Mouse (Mus musculus) adrenal gland, postnatal 14 days (tissue): ENCODE results near the gene Nbeal2. TPM values are rescaled to one million over a fixed set of nuclear protein-coding genes. Genes with fewer than 3 reads are reported as not detected.
"Not testable (repeated sequence)": the region's sequence is repeated elsewhere in the genome, so short reads cannot be mapped to it uniquely, and the experiment has no call there.

Experiments used
- DNase-seq: peaks from one replicate; pipeline ENCODE4 v3.0.0; 2021; ENCODE audit warnings: mixed read lengths
- long read RNA-seq, 2 experiments: library from polyadenylated mRNA; stranded (forward); transcript quantifications; one replicate each; pipeline ENCODE4 v2.0.0; 2021
- total RNA-seq: library from RNA; stranded (reverse); gene quantifications from 2 replicates; pipeline ENCODE4 v1.2.3, GENCODE M21; 2021

The Nbeal2 gene
- total RNA-seq: 9.1 and 15.4 TPM in 2 replicates
- long read RNA-seq, experiment 1, partial matches to known transcripts: 1 of 1 reads
- long read RNA-seq, experiment 1, other reads (novel, unspliced or antisense): 0 of 1 reads
- long read RNA-seq, experiment 2, partial matches to known transcripts: 1 of 3 reads
- long read RNA-seq, experiment 2, other reads (novel, unspliced or antisense): 2 of 3 reads

DNA sequence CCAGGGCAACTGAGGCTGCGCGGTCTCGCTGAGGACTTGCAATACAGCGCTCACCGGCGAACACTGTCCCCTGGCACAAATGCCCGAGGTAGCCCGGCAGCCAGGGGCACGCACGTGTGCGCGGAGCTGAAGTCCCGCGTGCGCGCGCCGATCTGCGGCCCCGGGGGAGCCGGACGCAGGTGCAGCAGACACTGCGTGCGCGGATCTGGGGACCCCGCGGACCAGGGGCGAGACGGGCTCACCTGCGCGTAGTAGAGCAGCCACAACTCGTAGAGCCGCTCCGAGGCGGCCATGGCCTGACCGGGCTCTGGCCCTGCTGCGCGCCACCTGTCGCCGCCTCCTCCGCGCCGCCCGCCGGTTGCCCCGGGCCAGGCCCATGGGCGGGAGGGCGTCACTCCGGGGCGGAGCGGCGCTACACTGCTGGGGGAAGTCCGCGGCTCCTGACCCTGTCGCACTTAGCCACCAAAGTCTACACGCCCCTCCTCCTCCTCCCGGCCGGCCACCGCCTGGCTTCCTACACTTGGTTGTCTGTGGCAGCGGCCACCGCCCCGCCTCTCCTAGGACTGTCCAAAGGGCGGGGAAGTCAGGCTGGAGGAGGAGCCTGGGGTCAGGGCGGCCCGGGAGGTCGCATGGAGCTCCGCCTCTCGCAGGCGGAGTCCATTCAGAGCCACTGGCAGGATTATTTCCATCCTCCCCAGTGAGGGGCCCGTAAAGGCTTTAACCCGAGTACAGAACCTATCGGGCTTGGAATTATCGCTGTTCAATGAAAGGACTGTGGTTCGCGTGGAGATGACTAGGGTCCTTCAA is at the start of gene Nbeal2:
Gene Nbeal2, minus strand, starts transcription at position 507 of the 807 bp plus-strand sequence.
- DNase-seq: peak; percentile 97

DNA sequence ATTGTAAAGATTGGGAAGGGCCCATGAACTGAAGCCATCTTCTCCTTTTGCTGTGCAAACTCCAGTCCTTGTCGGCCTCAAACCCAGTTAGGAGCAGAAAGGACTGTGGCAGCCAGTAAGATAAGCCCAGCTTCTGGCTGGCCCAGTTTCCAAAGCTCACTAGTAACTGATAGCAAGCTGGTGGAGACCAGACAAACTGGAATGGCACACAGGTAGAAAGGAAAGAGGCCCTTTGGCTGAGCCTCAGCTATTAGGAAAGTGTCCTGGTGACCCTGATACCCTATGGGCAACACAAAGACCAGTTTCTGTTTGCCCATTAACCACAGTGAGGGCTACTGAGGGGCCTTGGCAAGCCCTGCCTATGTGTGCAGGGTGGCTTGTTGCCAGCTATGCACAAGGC is 48.9 kb upstream of the Nbeal2 start:
- peak; percentile 56 for DNase-seq

DNA sequence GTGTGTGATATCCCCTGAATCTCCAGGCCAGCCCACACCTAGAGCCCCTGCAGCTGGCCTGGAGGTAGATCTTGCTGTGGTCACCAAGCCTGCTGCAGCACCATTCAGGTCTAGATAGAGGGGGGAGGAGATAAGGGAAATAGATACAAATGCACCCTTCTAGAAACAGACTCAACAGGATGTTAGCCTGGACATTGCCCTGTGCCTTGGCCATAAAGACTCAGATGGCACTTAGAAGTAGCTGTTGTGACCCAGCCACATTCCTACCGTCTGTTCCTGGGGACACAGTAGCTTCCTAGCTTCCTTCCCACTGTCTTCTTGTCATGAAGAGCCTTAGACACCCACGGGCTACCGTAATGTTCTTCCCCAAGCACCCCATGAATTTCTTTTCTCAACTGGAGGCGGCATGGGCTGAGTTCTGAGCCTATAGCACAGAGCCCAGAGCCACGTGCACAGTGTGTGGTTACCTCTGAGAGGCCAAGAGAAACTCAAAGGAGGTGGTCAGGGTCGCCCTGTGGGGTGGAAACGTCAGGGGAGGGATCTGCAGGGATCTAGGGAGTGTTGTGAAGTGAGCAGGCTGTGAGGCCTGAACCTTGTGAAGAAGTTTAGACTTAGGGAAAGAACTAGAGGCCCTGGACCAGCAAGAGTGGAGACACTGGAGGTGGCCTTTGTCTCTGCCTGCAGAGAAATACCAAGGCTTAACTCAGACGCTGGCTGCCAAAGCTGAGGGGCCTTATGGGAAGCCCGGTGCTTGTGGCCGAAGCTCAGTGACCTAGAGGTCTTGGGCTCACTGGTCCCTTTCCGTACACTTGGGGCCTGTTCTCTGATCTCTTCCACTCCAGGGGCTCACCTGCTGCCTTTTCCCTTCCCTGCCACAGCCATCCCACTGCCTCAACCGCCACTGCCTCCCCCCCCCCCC is 47.4 kb upstream of the Nbeal2 start:
- DNase-seq: no peak

DNA sequence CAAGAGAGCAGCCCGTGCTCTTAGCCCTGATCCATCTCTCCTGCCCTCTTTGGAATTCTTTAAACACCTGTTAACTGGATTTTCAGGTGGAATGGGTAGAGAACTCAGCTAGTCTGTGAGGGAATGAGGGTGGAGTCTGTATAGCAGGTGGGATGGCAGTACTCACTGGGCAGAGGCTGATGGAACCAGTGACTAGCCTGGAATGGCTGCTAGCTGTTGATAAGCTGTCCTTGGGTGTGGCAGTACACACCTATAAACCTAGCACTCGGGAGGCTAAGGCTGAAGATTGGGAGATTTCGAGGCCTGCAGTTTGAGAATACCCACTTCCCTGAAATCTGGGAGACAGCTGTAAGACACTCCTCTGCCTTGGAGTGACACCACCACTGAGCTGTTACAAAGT is 45.6 kb upstream of the Nbeal2 start:
- DNase-seq: no peak

DNA sequence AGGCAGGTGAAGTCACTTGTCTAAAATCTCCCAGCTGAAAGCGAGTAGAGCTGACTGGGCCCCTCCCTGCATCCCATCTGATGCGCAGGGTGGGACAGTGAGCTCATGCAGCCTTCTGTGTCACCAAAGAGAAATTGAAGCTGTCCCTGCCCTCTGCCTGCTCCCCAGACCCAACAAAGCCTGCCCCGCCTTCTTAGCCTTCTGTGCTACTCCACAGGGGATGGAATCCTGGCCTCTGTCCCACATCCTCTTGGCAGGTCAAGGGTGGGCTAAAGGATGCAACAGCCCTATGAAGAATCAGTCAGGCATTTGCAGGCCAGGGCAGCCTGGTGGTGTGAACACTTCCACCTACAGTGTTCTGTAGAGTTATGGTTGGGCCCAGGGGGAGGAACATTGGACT is 43.5 kb upstream of the Nbeal2 start:
- peak; percentile 49 for DNase-seq

DNA sequence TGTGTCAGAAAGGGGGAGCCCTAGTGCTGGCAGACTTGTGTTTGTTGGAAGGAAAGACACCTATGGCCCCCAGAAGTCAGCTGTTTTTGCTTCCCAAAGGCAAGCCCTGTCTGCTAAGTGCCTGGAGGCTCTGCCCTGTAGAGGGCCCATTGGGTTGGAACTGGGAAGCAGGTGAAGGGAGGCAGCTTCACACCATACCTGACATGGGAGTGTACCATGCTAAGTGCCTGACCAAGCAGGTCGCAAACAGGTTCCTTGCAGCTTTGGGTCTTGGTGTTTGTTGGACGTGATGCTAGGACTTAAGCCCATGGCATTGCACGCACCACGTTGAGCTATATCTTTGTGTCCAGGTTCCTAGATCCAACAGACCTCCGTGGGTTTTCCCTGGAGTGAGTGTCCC is 42.5 kb upstream of the Nbeal2 start:
- no peak for DNase-seq

DNA sequence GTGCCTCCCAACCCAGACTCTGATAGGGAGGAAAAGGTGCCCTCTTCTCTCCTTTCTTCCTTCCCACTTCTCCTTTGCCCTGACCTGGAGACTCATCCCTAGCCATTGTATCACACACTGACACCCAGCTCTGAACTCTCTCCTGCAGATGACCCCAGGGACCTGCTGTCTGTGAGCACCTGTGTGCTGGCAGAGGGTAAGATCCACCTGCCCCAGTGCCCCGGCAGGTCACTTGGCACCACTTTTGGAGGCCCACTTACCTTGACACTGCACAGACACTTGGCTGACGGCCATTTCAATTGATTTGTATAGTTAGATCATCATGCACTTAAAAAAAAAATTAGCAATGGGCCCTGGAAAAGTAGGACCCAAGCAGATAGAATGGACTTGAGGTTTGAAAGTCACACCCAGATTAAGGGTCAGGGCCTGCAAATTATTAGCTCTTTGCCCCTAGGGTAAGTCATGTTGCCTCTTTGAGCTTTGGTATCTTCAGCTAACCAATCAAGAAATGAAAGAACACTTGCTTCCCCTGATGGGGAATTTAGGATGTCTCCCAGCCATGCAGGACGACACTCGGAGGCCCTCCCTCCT is 41.3 kb upstream of the Nbeal2 start:
- no peak for DNase-seq

DNA sequence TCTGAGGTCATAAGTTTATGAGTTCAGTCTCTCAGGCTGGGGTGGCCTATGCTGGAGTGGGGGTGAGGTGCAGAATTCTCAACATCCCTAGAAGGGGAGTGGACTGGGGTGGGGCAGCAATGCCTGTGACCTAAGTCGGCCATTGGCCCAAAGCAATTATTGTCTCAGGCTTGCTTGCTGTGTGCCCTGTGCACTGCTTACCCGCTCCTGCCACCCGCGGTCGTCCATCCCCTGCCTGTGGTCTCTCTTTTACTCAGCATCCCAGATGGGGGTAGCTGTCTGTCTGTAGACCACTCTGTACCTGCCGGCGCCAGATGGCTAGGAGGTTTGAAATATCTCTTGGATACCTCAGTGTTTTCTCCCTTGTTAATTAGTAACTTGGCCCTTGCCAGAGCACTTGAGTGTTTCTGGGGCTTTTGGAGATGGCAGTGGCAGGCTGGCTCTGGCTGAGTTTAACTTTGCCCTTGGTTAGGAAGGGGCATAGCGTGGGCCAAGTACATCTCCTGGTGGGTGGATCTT is 35.4 kb upstream of the Nbeal2 start:
- DNase-seq: no peak

DNA sequence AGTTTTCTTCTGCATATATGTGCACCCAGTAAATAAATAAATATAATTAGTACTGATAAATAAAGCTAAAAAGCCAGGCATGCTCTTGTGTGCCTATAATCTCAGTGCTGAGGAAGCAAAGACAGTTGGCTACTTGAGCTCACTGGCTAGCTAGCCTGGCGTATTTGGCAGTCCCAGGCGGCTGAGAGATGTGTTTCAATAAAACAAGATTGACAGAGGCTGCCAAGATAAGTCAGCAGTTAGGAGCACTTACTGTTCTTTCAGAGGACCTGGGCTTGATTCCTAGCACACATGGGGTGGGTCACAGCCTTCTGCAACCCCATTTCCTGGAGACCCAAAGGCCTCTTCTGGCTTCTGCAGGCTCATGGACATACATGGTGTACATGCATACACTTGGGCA is 33.9 kb upstream of the Nbeal2 start:
- DNase-seq: peak; percentile 37

DNA sequence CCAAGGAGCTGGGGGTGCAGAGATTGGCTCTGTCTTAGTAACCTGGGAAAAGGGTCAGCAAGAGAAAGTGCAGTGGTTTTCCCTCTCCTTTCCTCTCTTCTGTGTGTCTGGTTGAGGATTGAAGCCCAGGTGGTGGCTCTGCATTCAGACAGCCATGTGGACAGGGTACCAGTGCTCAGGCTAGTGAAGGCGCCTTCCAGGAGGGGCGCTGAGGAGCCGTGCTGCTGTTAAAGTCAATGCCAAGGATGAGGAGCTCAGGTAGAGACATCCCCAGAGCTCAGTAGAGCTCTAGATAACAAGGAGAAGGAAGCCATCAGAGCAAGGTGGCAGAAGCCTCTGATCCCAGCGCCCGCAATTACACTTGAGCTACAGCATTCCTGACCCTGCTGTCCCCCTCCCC is 33.1 kb upstream of the Nbeal2 start:
- DNase-seq: no peak

DNA sequence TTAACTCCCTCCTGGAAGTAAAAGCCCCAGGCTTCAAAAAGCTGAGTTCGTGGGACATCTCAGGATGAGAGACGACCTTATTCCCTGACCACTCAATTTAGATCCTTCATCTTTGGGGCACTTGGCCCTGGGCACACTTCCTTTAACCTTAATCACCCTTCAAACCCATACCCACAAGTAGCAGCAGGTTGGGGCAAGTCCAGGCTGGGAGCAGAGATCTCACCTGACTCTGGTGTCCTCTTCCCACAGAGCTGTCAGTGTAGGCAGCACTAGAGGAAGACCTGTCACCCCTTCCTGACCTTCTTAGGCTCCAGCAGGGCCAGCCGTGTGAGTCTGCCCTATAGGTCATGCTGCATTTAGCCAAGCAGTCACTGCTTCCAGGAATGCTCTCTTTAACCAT is 32.5 kb upstream of the Nbeal2 start:
- no peak for DNase-seq

DNA sequence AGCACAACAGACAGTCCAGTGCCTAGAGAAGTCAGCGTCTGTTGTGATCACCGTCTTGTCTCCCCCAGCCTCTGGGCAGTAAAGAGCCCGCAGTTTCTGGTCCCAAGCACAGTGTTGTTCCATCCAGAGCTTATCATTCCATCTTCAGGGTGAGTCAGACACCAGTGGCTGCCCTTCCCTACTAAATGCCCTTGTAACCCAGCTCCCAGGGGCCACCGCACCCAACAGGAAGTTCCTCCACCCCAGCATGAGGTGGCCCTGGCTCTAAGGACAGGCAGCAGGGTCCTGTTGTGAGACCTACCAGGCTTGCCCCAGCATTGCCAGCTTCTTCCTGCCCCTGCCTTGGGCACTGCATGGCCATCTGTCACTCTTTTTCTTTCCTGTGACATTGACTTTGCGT is 31.6 kb upstream of the Nbeal2 start:
- DNase-seq: peak; percentile 74

DNA sequence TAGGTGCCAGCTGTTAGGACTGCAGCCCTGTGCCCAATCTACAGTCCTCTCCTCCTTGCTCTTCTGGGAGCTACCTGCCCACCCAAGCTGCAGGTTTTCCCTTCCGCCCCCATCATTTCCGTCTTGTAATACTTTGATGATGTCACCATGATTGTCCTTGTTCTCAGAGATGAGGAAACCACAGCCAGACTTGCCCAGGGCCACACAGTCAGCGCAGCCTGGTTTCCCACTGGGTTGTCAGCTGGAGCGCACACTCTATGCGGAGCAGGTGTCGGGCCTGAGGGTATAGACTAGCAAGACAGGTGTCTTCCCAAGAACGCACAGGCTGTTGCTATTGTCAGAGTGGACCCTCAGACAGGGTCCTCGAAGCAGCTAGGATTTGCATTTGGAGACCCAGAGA is 31.2 kb upstream of the Nbeal2 start:
- DNase-seq: peak; percentile 77

DNA sequence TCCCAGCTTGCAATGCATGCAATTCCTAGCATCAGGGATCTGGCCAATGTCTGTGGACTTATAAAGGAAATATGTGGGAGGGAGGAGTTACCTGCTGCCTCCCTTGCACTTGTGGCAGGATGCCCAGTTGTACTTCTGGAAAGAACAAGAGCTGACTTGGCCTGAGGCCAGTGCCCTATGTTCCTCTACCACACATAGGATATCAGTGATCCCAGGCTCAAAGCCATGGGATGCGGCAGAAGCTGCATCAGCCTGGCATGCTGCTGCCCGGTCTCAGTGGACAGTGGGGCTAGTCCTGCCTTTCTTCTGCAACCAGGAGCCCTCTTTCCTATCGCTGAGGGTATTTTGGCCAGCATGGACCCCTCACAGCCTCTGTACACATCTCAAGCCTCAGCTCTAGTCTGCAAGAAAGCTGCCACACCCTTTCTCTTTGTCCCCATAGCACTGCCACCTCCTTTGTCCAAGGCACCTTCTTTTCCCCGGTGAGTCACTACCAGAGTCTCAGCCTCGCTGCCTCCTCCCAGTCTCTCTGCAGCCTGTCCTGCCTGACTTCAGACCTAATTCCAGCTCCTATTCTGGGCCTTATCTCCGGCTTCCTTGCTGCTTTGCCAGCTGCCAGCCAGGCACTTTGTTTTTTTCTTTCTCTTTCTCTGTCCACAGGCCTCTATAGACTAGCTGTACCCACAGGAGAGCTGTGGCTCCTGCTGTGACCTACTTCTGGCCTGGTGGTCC is 30.3 kb upstream of the Nbeal2 start:
- peak; percentile 68 for DNase-seq

DNA sequence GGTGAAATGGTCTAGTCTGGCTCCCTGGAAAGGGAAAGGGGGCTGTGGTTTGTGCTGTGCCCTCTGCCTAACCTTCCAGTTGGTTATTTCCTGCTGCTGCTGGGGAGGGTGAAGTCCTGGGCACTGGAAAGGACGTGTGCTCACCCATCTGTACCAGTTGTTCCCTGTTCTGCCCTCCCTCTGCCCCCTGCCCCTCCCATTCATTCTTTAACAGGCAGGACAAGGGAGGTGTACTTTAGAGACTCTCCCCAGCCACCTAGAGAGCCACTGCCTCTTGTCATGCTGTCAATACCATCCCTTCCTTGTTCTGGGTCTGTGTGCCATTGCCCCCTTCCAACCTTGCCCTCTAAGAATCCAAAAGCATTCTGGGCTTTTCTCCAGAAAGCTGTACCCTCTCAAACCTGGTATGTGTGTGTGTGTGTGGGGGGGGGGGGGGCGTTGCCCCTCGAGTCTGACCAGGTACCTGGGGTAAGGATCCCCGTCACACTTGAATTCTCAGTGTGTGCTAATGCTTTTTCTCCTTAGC is 29.7 kb upstream of the Nbeal2 start:
- no peak for DNase-seq

DNA sequence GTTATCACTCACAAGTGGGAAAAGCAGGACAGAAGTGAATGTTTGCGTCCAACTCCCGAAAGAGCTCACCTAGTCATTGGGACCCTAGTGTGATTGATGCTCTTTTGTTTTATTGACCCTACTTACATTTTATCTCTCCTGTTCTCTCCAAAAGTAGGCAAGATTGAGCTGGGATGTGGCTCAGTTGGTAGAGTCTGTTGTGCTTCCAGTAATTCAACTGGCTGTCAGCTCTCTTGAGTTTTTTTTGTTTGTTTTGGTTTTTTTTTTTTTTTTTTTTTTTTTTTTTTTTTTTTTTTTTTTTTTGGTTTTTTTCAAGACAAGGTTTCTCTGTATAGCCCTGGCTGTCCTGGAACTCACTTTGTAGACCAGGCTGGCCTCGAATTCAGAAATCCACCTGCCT is 28.7 kb upstream of the Nbeal2 start:
- not testable (repeated sequence) for DNase-seq

DNA sequence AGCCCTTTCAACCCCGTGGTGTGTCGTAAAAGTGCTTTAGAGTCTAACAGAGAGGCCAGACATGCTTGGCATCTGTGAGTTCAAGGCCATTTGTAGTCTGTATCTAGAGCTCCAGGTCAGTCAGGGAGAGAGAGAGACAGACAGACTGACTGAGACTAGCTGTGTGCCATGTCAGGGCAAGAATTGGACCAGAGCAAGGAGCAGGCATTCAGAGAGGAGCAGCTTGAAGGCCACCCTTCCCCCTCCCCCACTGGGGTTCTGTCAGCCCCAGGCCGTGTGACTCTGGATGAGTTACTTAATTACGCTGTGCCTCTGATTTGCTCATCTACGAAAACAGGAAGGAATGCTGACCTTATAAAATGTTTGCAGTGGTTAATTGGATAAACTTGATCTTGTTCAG is 28.3 kb upstream of the Nbeal2 start:
- peak; percentile 64 for DNase-seq

DNA sequence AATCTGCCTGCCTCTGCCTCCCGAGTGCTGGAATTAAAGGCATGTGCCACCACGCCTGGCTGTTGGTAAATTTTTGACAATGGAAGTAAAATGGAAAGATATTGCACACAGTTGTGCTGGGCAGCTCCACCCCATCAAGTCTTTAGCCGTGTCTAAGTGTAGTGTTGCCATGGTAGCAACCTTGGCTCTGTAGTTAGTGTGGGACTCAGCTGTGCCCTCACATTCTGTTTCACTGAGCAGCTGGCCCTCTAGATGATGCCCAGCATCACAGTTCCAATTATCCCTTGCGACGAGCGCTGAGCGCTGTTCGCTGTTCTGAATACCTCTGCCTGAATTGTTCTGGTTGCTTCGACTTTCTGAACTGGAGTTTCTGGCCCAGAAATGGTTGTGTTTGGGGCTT is 27.9 kb upstream of the Nbeal2 start:
- DNase-seq: peak; percentile 66

DNA sequence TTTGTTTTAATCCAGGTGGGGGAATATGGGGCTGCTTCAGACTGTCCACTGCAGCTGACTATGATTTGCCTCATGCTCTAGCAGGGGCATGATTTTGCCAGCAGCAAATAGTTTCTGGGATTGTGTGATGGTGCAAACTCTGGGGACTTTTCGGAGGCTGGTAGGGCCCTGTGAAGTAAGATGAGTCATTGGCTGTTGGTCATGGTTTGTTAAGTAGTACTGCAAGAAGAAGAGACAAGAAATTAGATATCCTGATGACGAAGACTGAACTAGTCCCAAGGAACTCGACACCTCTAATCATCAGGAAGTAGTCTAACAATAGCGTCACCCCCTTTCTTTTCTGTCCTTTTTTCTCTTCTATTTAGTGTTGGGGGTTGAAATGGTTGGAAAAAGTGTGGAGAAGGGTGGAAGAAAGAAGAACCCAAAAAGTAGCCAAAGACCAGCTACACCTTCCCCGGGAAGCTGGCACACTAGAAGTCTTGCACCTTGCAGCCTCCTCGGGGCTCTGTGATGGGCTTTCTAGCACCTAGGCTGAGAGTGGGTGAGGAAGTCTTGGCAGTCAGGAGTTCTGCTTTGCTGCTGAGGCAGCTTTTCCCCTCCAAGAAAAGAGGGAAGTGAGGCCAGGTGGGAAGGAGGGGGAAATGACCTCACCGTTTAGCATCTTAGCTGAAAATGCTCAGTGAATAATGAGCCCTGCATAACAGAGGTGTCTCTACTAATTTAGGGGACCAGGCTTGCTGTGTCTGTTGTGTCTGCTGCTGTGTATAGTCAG is 27.0 kb upstream of the Nbeal2 start:
- DNase-seq: no peak

DNA sequence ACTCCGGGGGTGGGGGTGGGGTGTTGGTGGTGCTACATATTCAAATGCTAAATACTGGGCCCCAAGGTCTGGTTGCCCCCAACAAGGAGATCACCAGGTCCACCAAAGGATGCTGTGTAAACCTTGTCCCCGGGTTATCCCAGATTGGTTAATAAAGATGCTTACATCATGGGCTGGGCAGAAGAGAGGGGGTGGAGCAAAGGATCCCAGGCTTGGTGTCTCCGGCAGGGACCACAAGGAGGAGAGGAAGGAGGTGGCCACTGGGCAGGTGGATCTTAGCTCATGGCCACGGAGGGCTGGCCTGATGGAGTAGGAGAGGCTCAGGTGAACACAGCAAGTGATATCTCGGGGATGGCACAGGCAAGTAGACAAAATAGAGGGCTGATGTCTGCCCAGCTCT is 24.9 kb upstream of the Nbeal2 start:
- DNase-seq: no peak

DNA sequence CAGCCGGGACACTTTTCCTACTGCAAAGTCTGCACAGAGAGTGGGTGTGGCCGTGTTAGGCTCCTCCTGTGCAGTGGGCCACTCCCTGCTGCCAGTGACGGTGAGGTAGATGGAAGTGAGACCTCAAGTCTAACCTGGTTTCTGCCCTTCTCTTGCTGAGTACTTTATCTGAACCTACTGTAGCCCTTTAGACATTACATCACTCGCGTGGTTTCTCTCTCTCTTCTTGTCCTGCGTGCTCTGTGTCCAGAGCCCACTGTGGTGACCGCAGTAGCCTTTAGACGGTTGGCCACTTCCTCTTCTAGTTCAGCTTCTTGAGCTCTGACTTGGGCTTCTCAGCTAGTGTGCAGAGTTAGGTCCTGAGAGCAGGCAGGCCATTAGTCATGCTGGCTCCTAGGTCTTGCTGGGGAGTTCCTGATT is 22.5 kb upstream of the Nbeal2 start:
- DNase-seq: no peak
